Mouse (Mus musculus) CH12.LX (cell line): ENCODE measurements around the gene Hyal3. TPM values are rescaled to one million over a fixed set of nuclear protein-coding genes. Genes with fewer than 3 reads are reported as not detected.

Experiments
- DNase-seq: peaks from one replicate; pipeline ENCODE4 v3.0.0-alpha.2; 2013; ENCODE audit errors: extremely low read depth
- H3K27ac ChIP-seq: 2 replicates; pipeline ENCODE4 v1.5.1; 2012; ENCODE audit warnings: low read depth, mild to moderate bottlenecking, control low read depth, moderate library complexity; ENCODE audit not compliant: insufficient read depth
- H3K27me3 ChIP-seq: replicated peaks from 2 replicates; pipeline ENCODE3; 2012; ENCODE audit warnings: inconsistent platforms
- H3K36me3 ChIP-seq, 2 experiments: replicated peaks in 1 of 2; 2 replicates each; pipeline versions ENCODE3 to v1.6.1; 2012; ENCODE audit warnings: inconsistent platforms in 1 of 2, low read length in 1 of 2, mild to moderate bottlenecking in 1 of 2, mixed read lengths in 1 of 2, moderate library complexity in 1 of 2; ENCODE audit not compliant: control insufficient read depth in 1 of 2, insufficient read depth in 1 of 2
- H3K4me1 ChIP-seq, 2 experiments: 2 replicates each; pipeline ENCODE4 v1.6.1; 2012; ENCODE audit warnings: inconsistent platforms in 1 of 2, moderate library complexity in 1 of 2; ENCODE audit not compliant: insufficient read depth in 2 of 2, control insufficient read depth in 1 of 2
- H3K4me2 ChIP-seq: 2 replicates; pipeline ENCODE4 v1.6.1; 2012; ENCODE audit warnings: low read depth, mild to moderate bottlenecking, control low read depth; ENCODE audit not compliant: poor library complexity, insufficient read depth, severe bottlenecking
- H3K4me3 ChIP-seq, 3 experiments: fragments of 150-350 bp in 1 of 3; sonication (generic) in 1 of 3; replicated peaks in 1 of 3; 2 replicates each; pipeline versions ENCODE3 to v1.5.1; 2011 to 2012; ENCODE audit warnings: low read depth in 2 of 3, low read length in 2 of 3, mild to moderate bottlenecking in 2 of 3, moderate library complexity in 2 of 3, control low read depth in 1 of 3, improper control_type of control experiment in 1 of 3, inconsistent platforms in 1 of 3, mixed read lengths in 1 of 3; ENCODE audit not compliant: poor library complexity in 1 of 3
- H3K79me2 ChIP-seq: replicated peaks from 2 replicates; pipeline ENCODE4 v1.6.1; 2012; ENCODE audit warnings: mild to moderate bottlenecking, moderate library complexity; ENCODE audit not compliant: control insufficient read depth, poor library complexity, insufficient read depth, severe bottlenecking; ENCODE audit errors: extremely low read depth
- H3K9ac ChIP-seq: 2 replicates; pipeline ENCODE4 v1.6.1; 2012; ENCODE audit warnings: low read depth, mild to moderate bottlenecking, control low read depth, moderate library complexity; ENCODE audit not compliant: insufficient read depth
- H3K9me3 ChIP-seq: replicated peaks from 2 replicates; pipeline ENCODE3; 2012; ENCODE audit warnings: low read length, inconsistent platforms, mixed read lengths
- BHLHE40 ChIP-seq: IDR thresholded peaks from 2 replicates; pipeline ENCODE4 v1.6.1; 2011; ENCODE audit warnings: mild to moderate bottlenecking, low read depth, low read length, improper control_type of control experiment
- CHD1 ChIP-seq: IDR thresholded peaks from 2 replicates; pipeline ENCODE4 v1.6.1; 2012; ENCODE audit warnings: low read depth, low read length, improper control_type of control experiment, inconsistent platforms
- CTCF ChIP-seq, 2 experiments: IDR thresholded peaks in 1 of 2; conservative IDR thresholded peaks in 1 of 2; 2 replicates each; pipeline ENCODE4 v1.5.1; 2011 to 2012; ENCODE audit warnings: low read depth in 2 of 2, low read length in 2 of 2, improper control_type of control experiment in 1 of 2, inconsistent platforms in 1 of 2, mild to moderate bottlenecking in 1 of 2, moderate library complexity in 1 of 2
- HCFC1 ChIP-seq: IDR thresholded peaks from 2 replicates; pipeline ENCODE4 v1.6.1; 2012; ENCODE audit warnings: low read depth, mild to moderate bottlenecking, inconsistent platforms, low read length, improper control_type of control experiment
- IRF4 ChIP-seq: IDR thresholded peaks from 2 replicates; pipeline ENCODE4 v1.6.1; 2014; ENCODE audit warnings: low read depth, mild to moderate bottlenecking, inconsistent platforms, low read length, improper control_type of control experiment
- KAT2A ChIP-seq: IDR thresholded peaks from 2 replicates; pipeline ENCODE4 v1.6.1; 2012; ENCODE audit warnings: low read length, improper control_type of control experiment, inconsistent platforms; ENCODE audit not compliant: insufficient replicate concordance
- MAFK ChIP-seq: IDR thresholded peaks from 2 replicates; pipeline ENCODE4 v1.6.1; 2011; ENCODE audit warnings: low read length, improper control_type of control experiment; ENCODE audit not compliant: insufficient replicate concordance
- MAX ChIP-seq: IDR thresholded peaks from 2 replicates; pipeline ENCODE4 v1.6.1; 2011; ENCODE audit warnings: low read length, improper control_type of control experiment
- MEF2A ChIP-seq: IDR thresholded peaks from 2 replicates; pipeline ENCODE4 v1.6.1; 2014; ENCODE audit warnings: low read depth, mild to moderate bottlenecking, inconsistent platforms, low read length, improper control_type of control experiment, borderline replicate concordance
- MYC ChIP-seq: IDR thresholded peaks from 2 replicates; pipeline ENCODE4 v1.6.1; 2011; ENCODE audit warnings: low read depth, mild to moderate bottlenecking, improper control_type of control experiment, low read length
- NELFE ChIP-seq: IDR thresholded peaks from 2 replicates; pipeline ENCODE4 v1.6.1; 2011; ENCODE audit warnings: low read depth, low read length, improper control_type of control experiment
- POLR2AphosphoS2 ChIP-seq: IDR thresholded peaks from 2 replicates; pipeline ENCODE4 v1.6.1; 2011; ENCODE audit warnings: low read depth, low read length, improper control_type of control experiment
- RAD21 ChIP-seq: IDR thresholded peaks from 2 replicates; pipeline ENCODE4 v1.6.1; 2011; ENCODE audit warnings: low read depth, mild to moderate bottlenecking, low read length, improper control_type of control experiment, moderate library complexity
- SIN3A ChIP-seq: IDR thresholded peaks from 2 replicates; pipeline ENCODE4 v1.6.1; 2012; ENCODE audit warnings: low read length, improper control_type of control experiment, inconsistent platforms
- SMC3 ChIP-seq: IDR thresholded peaks from 2 replicates; pipeline ENCODE4 v1.6.1; 2011; ENCODE audit warnings: low read depth, low read length, improper control_type of control experiment
- TCF12 ChIP-seq: IDR thresholded peaks from 2 replicates; pipeline ENCODE4 v1.6.1; 2014; ENCODE audit warnings: low read depth, mild to moderate bottlenecking, inconsistent platforms, low read length, improper control_type of control experiment
- USF1 ChIP-seq: IDR thresholded peaks from 2 replicates; pipeline ENCODE4 v1.6.1; 2014; ENCODE audit warnings: low read depth, mild to moderate bottlenecking, inconsistent platforms, low read length, improper control_type of control experiment
- ZMIZ1 ChIP-seq: IDR thresholded peaks from 2 replicates; pipeline ENCODE4 v1.6.1; 2012; ENCODE audit warnings: low read depth, mild to moderate bottlenecking, inconsistent platforms, low read length, improper control_type of control experiment
- dilution Hi-C: fragments of 300-500 bp; cut with MboI; formaldehyde crosslinking; loops from 2 replicates; pipeline ENCODE4 v1.14.3; 2020; ENCODE audit warnings: low sequenced_read_pairs; ENCODE audit not compliant: extremely low pct_unique_long_range_greater_than_20kb, extremely low pct_ligation_motif_present
- in situ Hi-C: fragments of 300-500 bp; cut with MboI; formaldehyde crosslinking; loops from 3 replicates; pipeline ENCODE4 v1.14.3; 2019; ENCODE audit warnings: low sequenced_read_pairs, low pct_ligation_motif_present, low pct_unique_long_range_greater_than_20kb, mixed read lengths
- polyA plus RNA-seq: library from polyadenylated mRNA; unstranded; fragments of >175 nt; gene quantifications from 2 replicates; pipeline ENCODE4 v1.2.1, GENCODE M21; 2012; ENCODE audit warnings: low read depth; ENCODE audit not compliant: insufficient read length
- total RNA-seq, 2 experiments: library from RNA; depleted of rRNA; stranded (reverse); fragments of 300-350 nt in 1 of 2; fragments of >200 nt in 1 of 2; gene quantifications; 2 replicates each; pipeline ENCODE4 v1.2.3; 2012 to 2014

The Hyal3 gene
- total and polyA plus RNA-seq, 3 experiments: 0.12 to 0.21 (median 0.13) TPM

GRCm38 (mm10) chr9:107545199-107545598 is 35.4 kb upstream of the Hyal3 start:
- Histone ChIP-seq H3K9me3 (no peaks in the 10 kb centered on the region), H3K9ac (no peak overlapping the region), H3K4me1 (peaks cover 5 to 45% of the 10 kb centered on the region in 2 experiments; a peak in 2 of 4 replicates), H3K27me3 (no peaks in the 10 kb centered on the region), H3K4me2 (no peak overlapping the region), H3K36me3 (peaks cover 19 to 29% of the 10 kb centered on the region in 2 experiments), H3K79me2 (no peaks in the 10 kb centered on the region), H3K27ac (no peak overlapping the region), H3K4me3 (no peak overlapping the region)
- TF ChIP-seq TCF12: no peak
- no peak for TF ChIP-seq ZMIZ1
- no peak for TF ChIP-seq MYC
- TF ChIP-seq KAT2A: no peak
- TF ChIP-seq NELFE: no peak
- no peak for TF ChIP-seq USF1
- TF ChIP-seq MAFK: no peak
- no peak for TF ChIP-seq HCFC1
- no peak for DNase-seq
- in situ Hi-C loops (no loop called here), dilution Hi-C loops (no loop called here)

GRCm38 (mm10) chr9:107545602-107546001 is 35.0 kb upstream of the Hyal3 start:
- Histone ChIP-seq H3K4me2 (no peak overlapping the region), H3K36me3 (peaks cover 18 to 26% of the 10 kb centered on the region in 2 experiments), H3K4me1 (peaks cover 5 to 46% of the 10 kb centered on the region in 2 experiments; a peak in 2 of 4 replicates), H3K9ac (no peak overlapping the region), H3K9me3 (no peaks in the 10 kb centered on the region), H3K4me3 (no peak overlapping the region), H3K79me2 (no peaks in the 10 kb centered on the region), H3K27me3 (no peaks in the 10 kb centered on the region), H3K27ac (no peak overlapping the region)
- dilution Hi-C loops: no loop called here
- in situ Hi-C loops: no loop called here
- TF ChIP-seq HCFC1: peak; percentile 38
- TF ChIP-seq MYC: 0 out of 2 replicates have a peak, but pooled peaks have one; percentile 56
- peak; percentile 28; the same call in 1 of the 2 replicates for TF ChIP-seq TCF12
- no peak for TF ChIP-seq CHD1
- TF ChIP-seq IRF4: 0 out of 2 replicates have a peak, but pooled peaks have one; percentile 22
- TF ChIP-seq SMC3: peak; percentile 45; the same call in 1 of the 2 replicates
- TF ChIP-seq RAD21: peak; percentile 49
- TF ChIP-seq CTCF (conservative IDR thresholded peaks at IDR 0.05 in 1 of 2, IDR thresholded peaks at IDR 0.05 in 1 of 2; ENCODE audit: low read depth in 2 of 2, low read length in 2 of 2): peak; percentile 82 to 91
- no peak for TF ChIP-seq POLR2AphosphoS2
- TF ChIP-seq BHLHE40: no peak
- peak; percentile 48; the same call in 1 of the 2 replicates for TF ChIP-seq SIN3A
- peak; percentile 39; the same call in 1 of the 2 replicates for TF ChIP-seq MAX
- TF ChIP-seq MEF2A: peak; percentile 14; the same call in 1 of the 2 replicates
- peak; percentile 68 for DNase-seq
